Mouse (Mus musculus): Measurements from ENCODE around the gene Npas2.

The Npas2 gene

DNA sequence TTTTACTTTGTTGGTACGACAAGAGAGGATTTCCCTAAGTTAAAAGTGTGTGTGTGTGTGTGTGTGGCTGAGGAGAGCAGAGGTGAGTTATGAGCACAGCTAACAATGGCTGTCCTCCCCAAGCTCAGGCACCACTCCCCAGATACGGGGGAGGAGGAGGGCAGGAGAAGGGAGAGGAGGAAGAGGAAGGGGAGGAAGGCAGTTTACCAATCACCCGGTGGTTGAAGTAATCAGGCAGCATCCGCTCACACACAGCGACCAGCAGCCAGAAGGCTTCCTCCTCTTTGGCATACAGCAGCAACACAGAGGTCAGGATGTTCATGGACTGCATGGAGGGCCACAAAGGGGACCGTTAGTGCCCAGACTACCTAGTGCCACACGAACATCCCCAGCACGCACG, 191.4 kb downstream of the Npas2 start:
- DNase-seq = no peak

GRCm38 (mm10) chr1:39386456-39386855, 192.9 kb downstream of the Npas2 start:
- DNase-seq = no peak

DNA sequence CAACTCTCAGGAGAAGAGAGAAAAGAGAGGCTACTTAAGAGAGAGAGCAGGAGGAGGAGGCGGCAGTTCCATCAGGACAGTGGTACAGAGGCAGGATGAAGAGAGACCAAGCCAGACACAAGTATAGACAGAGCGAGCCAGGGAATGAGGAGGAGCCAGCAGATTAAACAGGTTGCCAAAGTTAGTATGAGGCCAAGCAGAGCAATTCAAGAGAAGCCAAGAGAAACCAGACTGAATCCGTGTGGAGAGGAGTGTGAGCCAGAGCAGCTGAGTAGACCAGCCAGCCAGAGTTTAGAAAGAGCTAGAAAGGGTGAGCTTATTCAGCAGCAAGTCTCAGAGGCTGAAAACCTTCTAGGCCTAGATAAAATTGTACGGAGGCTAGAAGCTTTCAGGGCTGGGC, 194.0 kb downstream of the Npas2 start:
- no peak for DNase-seq

GRCm38 (mm10) chr1:39388163-39388562, 194.6 kb downstream of the Npas2 start:
- no peak for DNase-seq

- no peak for DNase-seq
Observed at GRCm38 (mm10) chr1:39389338-39389737, 195.8 kb downstream of the Npas2 start.

DNA sequence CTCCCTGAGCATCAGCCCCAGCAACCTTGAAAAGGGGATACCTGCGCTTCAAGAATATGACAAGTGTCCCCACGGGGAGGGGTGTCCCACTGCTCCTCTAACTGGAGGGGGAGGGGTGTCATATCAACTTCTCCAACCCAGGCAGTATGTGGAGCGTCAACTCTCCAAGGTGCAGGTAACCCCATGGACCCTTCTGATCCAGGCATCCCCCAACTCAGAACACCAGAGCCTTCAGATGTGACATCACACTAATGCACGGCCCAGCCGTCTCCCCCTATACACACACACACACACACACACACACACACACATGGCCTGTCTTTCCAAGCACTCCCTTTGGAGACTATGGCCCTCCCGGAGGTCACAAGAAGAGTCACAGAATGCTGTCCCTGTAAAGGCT, 198.1 kb downstream of the Npas2 start:
- no peak for DNase-seq

DNA sequence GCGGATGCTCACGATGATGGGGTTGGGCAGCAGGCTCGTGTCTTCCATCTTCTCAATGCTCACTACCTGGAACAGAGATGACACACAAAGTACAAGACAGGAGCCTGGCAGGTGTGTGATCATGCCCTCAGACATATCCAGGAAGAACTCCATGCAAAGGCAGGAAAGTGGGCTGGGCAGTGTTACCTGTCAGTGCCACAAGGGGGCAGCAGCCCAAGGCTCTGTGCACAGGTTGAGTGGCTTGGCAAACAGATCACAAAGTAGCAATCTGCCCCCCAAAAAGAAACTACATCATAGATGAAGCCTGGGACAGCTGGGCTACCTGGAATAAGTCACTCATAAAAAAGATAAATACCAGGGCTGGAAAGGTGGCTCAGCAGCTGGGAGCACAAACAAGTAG, 198.7 kb downstream of the Npas2 start:
- DNase-seq = peak; percentile 80

DNA sequence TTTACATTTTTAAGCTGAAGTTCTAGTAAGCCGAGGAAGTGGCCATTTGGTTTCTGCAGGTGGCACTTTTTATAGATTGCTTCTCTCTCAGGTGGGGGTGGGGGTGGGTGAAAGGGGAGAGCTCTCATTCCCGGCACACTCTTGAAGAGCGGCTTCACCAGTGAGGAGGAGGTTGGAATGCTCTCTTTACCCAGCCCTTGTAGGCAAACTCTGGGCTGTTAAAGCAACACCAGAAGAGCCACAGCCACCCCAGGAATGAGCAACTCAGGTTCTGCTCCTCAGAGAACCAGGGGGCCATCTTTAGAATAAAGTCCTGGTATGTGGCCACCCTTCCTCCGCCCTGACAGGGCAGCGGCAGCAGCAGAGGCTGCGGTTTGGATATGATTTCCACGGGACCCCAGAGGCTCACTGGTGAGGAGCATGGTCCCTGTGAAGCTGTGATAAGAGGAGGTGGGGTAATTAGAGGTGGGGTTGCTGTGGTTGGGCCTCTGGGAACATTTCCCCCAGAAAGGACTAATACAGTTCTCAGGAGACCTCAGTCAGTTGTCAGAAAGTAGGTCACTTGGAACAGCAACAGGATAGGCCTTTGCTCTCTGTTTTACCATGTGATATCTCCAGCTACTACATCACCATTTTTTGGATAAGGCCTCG, 199.8 kb downstream of the Npas2 start:
- DNase-seq = no peak

DNA sequence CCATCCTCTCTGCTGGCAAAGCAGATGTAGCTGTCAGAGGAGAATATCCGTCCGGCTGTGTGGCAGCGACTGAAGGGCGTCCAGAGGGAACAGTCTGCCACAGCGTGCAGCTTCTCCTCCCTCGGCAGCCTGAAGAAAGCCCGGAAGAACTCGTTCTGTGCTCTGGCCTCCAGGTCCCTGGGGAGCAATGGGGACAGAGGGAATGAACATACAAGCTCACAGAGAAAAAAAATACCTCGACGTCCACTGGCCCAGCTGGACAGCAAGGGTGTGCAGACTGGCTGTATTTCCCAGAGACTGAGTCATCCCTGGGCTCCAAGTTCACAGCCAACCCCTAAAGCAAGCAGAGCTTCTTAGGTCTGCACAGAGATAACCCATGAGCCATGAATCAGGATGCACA, 200.6 kb downstream of the Npas2 start:
- no peak for DNase-seq

GRCm38 (mm10) chr1:39394650-39395049, 201.1 kb downstream of the Npas2 start:
- DNase-seq = no peak

DNA sequence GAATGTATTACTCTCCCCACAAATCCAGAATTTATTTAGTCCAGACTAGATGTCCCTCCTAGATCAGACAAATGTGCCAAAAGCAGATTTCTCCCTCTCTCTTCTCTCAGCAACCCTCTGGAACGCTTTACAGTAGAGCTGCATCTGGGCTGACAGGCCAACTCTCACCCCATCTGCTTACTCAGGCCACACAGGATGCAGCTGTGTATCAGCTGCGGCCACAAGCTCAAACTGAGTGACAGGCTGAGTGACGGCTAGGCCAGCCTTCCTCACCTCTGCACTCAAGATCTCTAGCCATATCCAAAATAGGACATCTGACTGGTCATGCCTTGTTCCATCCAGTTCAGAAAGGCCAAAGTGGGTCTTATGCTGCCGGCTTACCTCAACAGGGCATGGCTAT, 202.8 kb downstream of the Npas2 start:
- no peak for DNase-seq

- DNase-seq = no peak
Observed at GRCm38 (mm10) chr1:39398284-39398683, 204.8 kb downstream of the Npas2 start.

DNA sequence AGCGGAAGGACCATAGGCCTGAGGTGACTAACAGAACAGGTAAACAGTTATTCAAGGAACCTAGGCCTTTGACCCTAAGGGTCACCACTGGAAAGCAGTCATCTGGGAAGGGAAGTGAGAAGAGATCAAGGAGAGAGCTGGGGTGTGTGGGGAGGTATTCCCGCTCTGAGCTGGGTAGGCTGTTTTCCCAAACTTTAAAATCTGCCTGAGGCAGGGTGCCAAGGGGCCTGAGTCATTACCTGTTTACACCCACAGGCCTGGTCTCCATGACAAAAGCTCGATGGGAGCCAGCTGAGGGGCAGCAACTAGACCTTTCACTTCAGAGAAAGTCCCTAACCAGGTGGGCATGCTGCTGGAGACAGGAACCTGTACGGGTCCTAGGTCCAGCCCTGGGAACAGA, 205.7 kb downstream of the Npas2 start:
- DNase-seq = no peak

DNA sequence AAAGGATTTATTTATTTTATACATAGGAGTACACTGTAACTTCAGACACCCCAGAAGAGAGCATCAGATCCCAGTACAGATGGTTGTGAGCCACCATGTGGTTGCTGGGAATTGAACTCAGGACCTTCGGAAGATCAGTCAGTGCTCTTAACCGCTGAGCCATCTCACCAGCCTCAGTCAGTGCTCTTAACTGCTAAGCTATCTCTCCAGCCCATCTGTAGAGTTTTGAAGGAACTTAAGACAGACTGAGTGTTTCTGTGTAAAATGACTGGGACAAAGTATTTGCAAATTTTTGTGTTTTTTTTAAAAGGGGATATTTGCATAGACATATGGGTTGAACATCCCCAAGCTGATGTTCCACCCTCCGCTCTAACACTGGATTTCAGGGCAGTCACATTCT, 206.6 kb downstream of the Npas2 start:
- no peak for DNase-seq

- no peak for DNase-seq
Observed at GRCm38 (mm10) chr1:39407108-39407507, 213.6 kb downstream of the Npas2 start.

DNA sequence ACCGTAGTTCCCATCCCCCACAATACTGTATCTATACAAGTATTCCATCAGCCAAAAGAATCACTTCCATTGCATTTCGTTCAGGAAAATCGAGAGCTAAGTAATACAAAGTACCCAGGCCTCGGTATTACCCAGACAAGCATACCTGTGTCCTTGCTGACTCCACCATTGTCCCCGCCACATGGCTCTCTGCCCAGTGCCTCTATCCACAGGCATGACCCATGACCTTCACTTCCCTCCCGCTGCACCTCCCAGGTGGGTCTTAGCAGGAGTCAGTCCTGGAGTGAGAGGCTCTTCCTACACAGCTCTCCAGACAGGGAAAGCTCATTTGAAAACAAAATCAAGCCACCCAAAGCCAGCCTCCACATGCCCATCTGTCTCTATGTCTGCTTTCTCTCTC, 214.6 kb downstream of the Npas2 start:
- no peak for DNase-seq

GRCm38 (mm10) chr1:39408668-39409067, 215.1 kb downstream of the Npas2 start:
- DNase-seq = no peak

DNA sequence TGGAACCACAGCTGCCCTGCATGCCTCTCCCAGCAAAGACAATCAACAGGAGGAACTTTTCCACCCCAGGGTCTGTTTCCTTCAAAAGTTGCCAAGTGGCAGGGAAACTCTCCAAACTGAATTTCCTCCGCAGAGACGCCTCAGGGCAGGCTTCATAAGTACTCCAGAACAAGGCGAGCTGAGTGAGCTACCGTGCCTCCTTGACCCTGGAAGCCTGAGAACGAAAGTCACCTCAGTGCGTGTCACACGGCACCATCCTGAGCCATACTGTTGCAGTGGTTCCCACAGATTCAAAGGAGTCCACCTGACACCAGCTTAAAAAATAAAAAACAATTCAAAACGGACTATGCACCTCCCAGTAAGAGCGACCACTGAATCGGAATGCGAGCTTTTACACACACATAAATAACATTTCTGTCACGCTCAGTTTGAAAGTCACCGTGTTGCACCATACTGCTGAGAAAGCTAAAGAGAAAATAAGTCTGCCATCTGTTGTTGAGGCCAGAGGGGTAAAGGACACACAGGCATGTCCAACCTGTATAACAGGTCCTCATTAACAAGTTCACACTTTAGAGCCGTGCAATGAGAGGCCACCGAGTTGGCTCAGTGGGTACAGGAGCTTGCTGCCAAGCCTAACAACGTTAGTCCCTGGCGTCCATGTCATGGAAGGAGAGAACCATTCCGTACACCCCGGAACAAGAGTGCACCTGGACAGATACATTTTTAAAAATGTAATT, 216.7 kb downstream of the Npas2 start:
- DNase-seq = no peak
